Mouse (Mus musculus): ENCODE data around the gene Minpp1. TPM values are rescaled to one million over a fixed set of nuclear protein-coding genes. Genes with fewer than 3 reads are reported as not detected.

The Minpp1 gene
- polyA plus RNA-seq, 1 experiment from 2014 or later = 54.9 TPM

DNA sequence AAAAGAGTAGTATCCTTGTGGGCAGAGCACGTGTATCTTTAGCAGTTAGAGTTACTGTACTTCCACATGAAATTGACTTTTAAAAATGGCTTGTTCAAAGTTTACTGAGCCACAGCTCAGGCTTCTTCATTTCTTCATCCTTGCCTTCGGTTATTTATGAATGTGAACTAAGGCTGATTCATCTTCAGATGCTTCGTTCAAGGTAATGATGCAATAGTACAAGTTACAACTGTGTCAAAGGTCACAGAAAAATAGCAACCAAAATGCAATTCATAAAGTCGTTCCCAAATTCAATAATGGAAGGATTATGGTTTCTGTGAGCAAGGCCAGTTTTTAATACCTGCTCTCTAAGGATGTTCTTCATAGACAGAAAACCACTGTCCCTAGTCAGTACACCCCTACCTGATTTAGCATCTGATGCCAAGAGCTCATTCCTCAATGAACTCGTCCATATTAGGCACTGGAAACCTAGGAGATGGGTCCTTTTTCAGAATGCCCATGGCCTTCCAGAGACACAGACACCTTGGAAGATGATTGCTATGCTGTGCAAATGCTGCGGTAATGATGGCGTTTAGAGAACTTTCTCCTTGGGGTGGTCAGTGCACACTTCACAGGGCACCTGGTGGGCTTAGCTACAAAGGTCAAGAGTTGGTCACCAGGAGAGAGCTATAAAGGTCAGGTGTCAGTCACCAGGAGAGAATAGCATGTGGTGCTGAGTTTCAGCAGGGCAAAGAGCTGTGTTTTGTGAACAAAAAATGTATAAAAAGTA lies 47.4 kb downstream of the Minpp1 start:
- WGBS = 87% methylated on average over 7 of the region's 7 CpGs
- no peak overlapping the region for H3K9ac ChIP-seq (replicated peaks)
- H3K27ac ChIP-seq = no peak overlapping the region
- no peaks in the 10 kb centered on the region for H3K9me3 ChIP-seq
- no peak overlapping the region for H3K4me3 ChIP-seq (replicated peaks)
- ATAC-seq = no peak
- no peaks in the 10 kb centered on the region for H3K36me3 ChIP-seq
- H3K27me3 ChIP-seq = 0 out of 2 replicates have a peak, but pooled peaks cover 4% of the 10 kb centered on the region
- H3K4me2 ChIP-seq (replicated peaks) = no peak overlapping the region
- H3K4me1 ChIP-seq (replicated peaks) = peaks cover 8% of the 10 kb centered on the region; the same call in 1 of the 2 replicates

DNA sequence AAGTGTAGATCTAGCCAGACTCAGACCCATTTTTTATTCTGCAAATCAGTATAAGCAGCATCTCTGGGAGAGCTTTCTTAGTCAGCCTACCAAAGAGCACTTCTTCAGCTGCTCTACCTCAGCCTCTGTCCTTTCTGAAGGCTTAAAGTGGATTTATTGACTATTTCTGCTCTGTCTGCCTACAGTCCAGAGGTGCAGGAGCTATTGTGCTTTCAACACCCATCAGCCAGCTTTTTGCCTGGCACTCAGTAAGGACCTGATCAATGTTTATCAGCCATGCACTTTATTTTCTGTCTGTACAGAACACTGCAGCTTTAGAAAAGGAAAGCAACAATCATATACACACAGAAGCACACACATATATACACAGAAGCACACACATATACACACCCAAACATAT lies 49.3 kb downstream of the Minpp1 start:
- H3K4me3 ChIP-seq (replicated peaks) = no peak overlapping the region
- H3K4me1 ChIP-seq (replicated peaks) = no peaks in the 10 kb centered on the region
- no peaks in the 10 kb centered on the region for H3K36me3 ChIP-seq
- no peaks in the 10 kb centered on the region for H3K9me3 ChIP-seq
- ATAC-seq = no peak
- no peak overlapping the region for H3K27ac ChIP-seq
- no peak overlapping the region for H3K9ac ChIP-seq (replicated peaks)
- H3K27me3 ChIP-seq = 0 out of 2 replicates have a peak, but pooled peaks cover 4% of the 10 kb centered on the region
- H3K4me2 ChIP-seq (replicated peaks) = no peak overlapping the region

DNA sequence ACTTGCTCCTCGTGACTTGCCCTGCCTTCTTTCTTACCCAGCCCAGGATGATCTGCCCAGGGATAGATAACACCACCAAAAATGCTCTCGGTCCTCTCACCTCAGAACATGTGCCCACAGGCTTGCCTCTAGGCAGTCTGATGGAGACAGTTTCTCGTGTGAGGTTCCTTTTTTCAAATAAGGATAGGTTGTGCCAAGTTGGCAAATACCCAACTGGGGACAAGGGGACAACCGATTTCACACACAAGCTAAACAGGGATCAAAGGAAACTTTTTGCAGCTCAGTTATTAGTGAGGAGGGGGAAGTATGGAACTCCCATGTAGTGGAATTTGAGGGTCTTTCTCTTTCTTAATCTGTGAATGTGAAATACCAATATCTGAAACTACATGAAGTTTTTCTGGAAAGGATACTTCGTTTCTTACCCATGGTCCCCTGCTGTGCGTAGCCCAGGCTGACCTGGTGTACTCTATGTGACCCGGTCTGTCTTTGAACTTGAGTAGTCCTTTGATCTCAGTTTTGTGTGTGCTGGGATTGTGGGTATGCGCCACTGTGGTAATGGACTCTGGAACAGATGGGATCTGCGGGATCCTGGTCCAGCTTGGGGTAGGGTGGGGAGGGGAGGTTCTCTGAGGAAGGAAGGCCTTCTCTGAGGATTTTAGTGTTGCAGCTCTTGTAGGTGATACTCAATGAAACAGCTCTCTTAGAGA lies 57.4 kb downstream of the Minpp1 start:
- 86% methylated on average over 9 of the region's 9 CpGs for WGBS
- H3K4me3 ChIP-seq (replicated peaks) = no peak overlapping the region
- no peaks in the 10 kb centered on the region for H3K36me3 ChIP-seq
- H3K27ac ChIP-seq = no peak overlapping the region
- H3K9ac ChIP-seq (replicated peaks) = no peak overlapping the region
- no peaks in the 10 kb centered on the region for H3K27me3 ChIP-seq
- H3K9me3 ChIP-seq = no peaks in the 10 kb centered on the region
- H3K4me1 ChIP-seq (replicated peaks) = no peaks in the 10 kb centered on the region
- ATAC-seq = no peak
- no peak overlapping the region for H3K4me2 ChIP-seq (replicated peaks)

DNA sequence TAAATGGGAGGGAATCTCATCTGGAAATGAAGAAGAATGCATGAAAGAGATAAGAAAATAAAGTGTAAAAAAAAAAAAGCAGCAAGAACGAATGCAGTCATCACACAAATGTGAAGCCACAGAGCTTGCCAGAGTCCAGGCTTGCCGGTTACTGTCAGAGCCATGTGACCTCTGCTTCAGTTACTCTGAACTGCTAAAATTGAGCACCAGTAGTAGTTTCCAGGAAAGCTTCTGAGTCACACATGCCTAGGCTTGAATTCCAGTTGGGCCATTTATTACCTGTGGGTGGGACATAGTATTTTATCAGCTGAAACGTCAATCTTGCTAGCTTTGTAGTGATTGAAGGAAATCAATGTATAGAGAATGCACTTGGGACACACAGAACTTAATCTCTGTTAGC lies 61.8 kb downstream of the Minpp1 start:
- no peaks in the 10 kb centered on the region for H3K36me3 ChIP-seq
- H3K9me3 ChIP-seq = no peaks in the 10 kb centered on the region
- ATAC-seq = no peak
- no peak overlapping the region for H3K4me3 ChIP-seq (replicated peaks)
- 83% methylated on average over 3 of the region's 3 CpGs for WGBS
- no peaks in the 10 kb centered on the region for H3K4me1 ChIP-seq (replicated peaks)
- H3K27me3 ChIP-seq = no peaks in the 10 kb centered on the region
- H3K4me2 ChIP-seq (replicated peaks) = no peak overlapping the region
- H3K9ac ChIP-seq (replicated peaks) = no peak overlapping the region
- no peak overlapping the region for H3K27ac ChIP-seq

DNA sequence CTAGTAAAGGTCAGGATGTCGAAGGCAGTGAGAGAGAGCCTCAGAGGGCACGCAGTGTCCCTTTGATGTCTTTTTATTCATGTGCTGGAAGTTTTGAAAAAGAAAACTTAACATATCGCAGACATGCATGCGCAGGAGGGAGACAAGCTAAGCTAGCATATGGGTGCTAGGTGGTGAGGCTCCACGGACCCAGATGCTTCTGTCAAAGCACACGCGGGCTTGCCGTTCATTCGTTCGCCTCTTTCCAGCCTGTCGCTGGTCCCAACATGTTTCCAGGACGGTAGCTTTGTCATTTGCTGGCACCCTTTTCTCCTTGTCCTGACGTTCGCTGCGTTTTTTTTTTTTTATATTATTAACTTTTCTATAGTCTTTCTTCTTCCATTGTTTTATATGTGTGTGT lies 62.6 kb downstream of the Minpp1 start:
- Histone ChIP-seq H3K36me3 (no peaks in the 10 kb centered on the region), H3K9ac (replicated peaks) (no peak overlapping the region), H3K9me3 (no peaks in the 10 kb centered on the region), H3K4me2 (replicated peaks) (no peak overlapping the region), H3K27me3 (no peaks in the 10 kb centered on the region), H3K4me1 (replicated peaks) (no peaks in the 10 kb centered on the region), H3K27ac (no peak overlapping the region), H3K4me3 (replicated peaks) (no peak overlapping the region)
- WGBS = 92% methylated on average over 15 of the region's 15 CpGs
- no peak for ATAC-seq

DNA sequence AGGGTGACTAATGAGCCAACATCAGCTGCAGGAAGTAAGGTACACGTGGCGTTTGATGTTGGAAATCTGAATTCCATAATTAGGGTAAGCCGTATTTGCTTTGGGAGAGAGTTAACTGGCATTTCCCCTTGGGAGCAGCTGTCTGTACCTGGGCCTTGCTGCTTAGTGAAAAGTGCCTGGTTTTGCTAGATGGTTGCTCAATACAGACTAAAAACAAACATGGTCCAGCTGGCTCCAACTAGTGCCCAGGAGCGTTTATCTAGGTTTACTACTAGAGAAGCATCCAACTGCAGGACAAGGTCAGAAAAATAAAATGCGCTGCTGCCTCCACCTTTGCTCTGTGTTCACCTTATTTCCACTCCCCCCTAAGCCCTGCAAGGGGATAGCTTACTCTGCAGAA lies 64.9 kb downstream of the Minpp1 start:
- no peaks in the 10 kb centered on the region for H3K36me3 ChIP-seq
- H3K4me1 ChIP-seq (replicated peaks) = peaks cover 5% of the 10 kb centered on the region; the same call in 1 of the 2 replicates
- H3K9me3 ChIP-seq = no peaks in the 10 kb centered on the region
- no peaks in the 10 kb centered on the region for H3K27me3 ChIP-seq
- H3K4me3 ChIP-seq (replicated peaks) = no peak overlapping the region
- H3K27ac ChIP-seq = no peak overlapping the region
- WGBS = 77% methylated on average over 5 of the region's 5 CpGs
- no peak overlapping the region for H3K4me2 ChIP-seq (replicated peaks)
- ATAC-seq = no peak
- no peak overlapping the region for H3K9ac ChIP-seq (replicated peaks)

DNA sequence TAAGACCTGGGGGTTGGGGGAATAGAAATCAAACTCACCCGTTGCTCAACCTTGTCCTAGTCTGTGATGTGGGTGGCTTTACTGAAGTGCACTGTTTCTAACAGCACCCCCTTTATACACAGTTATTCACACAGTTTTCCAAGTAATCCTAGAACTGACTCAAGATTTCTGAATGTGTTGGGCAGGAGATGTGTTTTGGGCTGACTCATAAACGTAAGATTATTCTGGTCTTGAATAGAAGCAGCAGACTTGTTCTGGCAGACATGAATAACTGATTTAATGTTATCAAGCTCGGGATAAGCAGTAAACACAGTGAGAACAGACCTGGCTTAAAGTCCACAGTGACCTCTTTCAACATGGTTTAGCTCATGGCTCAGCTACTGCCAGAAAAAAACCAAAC lies 65.9 kb downstream of the Minpp1 start:
- 73% methylated on average over 3 of the region's 3 CpGs for WGBS
- ATAC-seq = no peak
- H3K4me2 ChIP-seq (replicated peaks) = no peak overlapping the region
- peaks cover 6% of the 10 kb centered on the region; the same call in 1 of the 2 replicates for H3K4me1 ChIP-seq (replicated peaks)
- no peak overlapping the region for H3K27ac ChIP-seq
- no peak overlapping the region for H3K4me3 ChIP-seq (replicated peaks)
- H3K9ac ChIP-seq (replicated peaks) = no peak overlapping the region
- no peaks in the 10 kb centered on the region for H3K9me3 ChIP-seq
- no peaks in the 10 kb centered on the region for H3K27me3 ChIP-seq
- no peaks in the 10 kb centered on the region for H3K36me3 ChIP-seq

DNA sequence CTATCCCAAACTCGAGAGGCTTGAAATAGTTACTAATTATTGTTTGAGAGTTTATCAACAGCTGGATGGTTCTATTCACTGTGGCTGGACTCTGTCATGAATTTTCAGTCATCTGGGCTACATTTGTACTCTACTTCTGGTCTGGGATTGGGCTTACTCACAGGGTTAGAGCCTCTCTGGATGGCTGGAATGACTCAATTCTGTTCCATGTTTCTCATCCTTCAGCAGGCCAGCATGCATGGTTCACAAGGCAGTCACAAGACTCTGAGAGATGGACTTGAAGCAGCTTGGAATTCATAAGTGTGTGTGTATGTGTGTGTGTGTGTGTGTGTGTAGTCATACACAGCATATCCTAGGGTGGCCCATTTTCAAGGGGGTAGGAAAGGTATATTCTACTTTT lies 66.5 kb downstream of the Minpp1 start:
- no peak overlapping the region for H3K4me2 ChIP-seq (replicated peaks)
- H3K4me1 ChIP-seq (replicated peaks) = peaks cover 6% of the 10 kb centered on the region; the same call in 1 of the 2 replicates
- H3K27me3 ChIP-seq = no peaks in the 10 kb centered on the region
- no peak overlapping the region for H3K27ac ChIP-seq
- no peak overlapping the region for H3K4me3 ChIP-seq (replicated peaks)
- no peaks in the 10 kb centered on the region for H3K9me3 ChIP-seq
- 67% methylated on average over 1 of the region's 1 CpGs for WGBS
- no peaks in the 10 kb centered on the region for H3K36me3 ChIP-seq
- H3K9ac ChIP-seq (replicated peaks) = no peak overlapping the region
- ATAC-seq = no peak

DNA sequence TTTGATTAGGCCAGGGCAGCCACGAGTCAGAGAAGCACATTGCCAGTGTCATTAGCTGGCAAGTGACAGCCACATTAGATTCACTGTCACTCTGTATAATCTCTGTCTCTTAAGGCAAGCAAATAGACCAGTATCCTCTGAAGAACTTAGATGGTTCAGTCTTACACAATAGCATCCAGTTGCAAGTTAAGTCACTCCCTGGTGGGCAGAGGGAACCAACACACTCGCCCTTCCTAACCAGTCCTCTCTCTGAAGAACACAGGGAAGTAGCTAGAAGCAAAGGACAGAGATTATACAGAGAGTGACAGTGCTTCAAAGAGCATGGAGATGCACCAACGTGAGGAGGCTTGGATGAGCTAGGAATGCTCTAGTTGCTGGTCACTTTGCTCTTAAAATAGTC lies 67.7 kb downstream of the Minpp1 start:
- H3K27ac ChIP-seq = no peak overlapping the region
- no peaks in the 10 kb centered on the region for H3K9me3 ChIP-seq
- peaks cover 6% of the 10 kb centered on the region; the same call in 1 of the 2 replicates for H3K4me1 ChIP-seq (replicated peaks)
- no peak overlapping the region for H3K9ac ChIP-seq (replicated peaks)
- no peak for ATAC-seq
- no peaks in the 10 kb centered on the region for H3K27me3 ChIP-seq
- 72% methylated on average over 3 of the region's 3 CpGs for WGBS
- H3K36me3 ChIP-seq = no peaks in the 10 kb centered on the region
- no peak overlapping the region for H3K4me3 ChIP-seq (replicated peaks)
- H3K4me2 ChIP-seq (replicated peaks) = no peak overlapping the region

DNA sequence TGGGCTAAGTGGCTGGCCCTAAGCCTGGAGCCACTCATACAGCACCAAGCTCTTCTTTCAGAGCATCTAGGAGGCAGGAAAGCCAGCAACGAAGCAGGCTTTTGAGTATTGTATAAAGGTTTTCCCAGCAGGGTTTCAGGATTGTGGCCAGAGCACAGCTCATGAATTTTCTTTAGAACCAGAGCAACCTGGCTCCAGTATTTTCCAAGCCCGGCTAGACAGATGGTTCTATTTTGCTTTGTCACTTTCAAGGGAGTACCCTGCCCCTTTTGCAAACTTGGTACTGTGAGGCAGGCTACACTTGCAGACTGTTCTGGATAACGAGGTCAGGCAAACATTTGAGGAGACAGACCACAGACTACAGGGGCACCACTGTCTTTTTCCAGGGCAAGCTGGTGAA lies 69.7 kb downstream of the Minpp1 start:
- no peak overlapping the region for H3K27ac ChIP-seq
- 25% methylated on average over 3 of the region's 3 CpGs for WGBS
- no peak overlapping the region for H3K4me3 ChIP-seq (replicated peaks)
- H3K36me3 ChIP-seq = no peaks in the 10 kb centered on the region
- H3K4me1 ChIP-seq (replicated peaks) = peaks cover 6% of the 10 kb centered on the region; the same call in 1 of the 2 replicates
- ATAC-seq = no peak
- no peak overlapping the region for H3K4me2 ChIP-seq (replicated peaks)
- H3K27me3 ChIP-seq = no peaks in the 10 kb centered on the region
- H3K9me3 ChIP-seq = no peaks in the 10 kb centered on the region
- no peak overlapping the region for H3K9ac ChIP-seq (replicated peaks)
